Mouse (Mus musculus) MEL (cell line): ENCODE measurements around the gene Tmem98.

Source experiments
- E2F4 ChIP-seq: IDR thresholded peaks from 2 replicates; pipeline ENCODE4 v1.6.1; 2011; ENCODE audit warnings: low read depth, low read length, improper control_type of control experiment, borderline replicate concordance
- POLR2AphosphoS5 ChIP-seq: IDR thresholded peaks from 2 replicates; pipeline ENCODE4 v1.6.1; 2012; ENCODE audit warnings: low read depth, borderline replicate concordance, mild to moderate bottlenecking, inconsistent platforms, low read length, moderate library complexity, mixed read lengths
- TBP ChIP-seq: IDR thresholded peaks from 2 replicates; pipeline ENCODE4 v1.8.0; 2011; ENCODE audit warnings: low read depth, low read length, improper control_type of control experiment
- ZKSCAN1 ChIP-seq: IDR thresholded peaks from 2 replicates; pipeline ENCODE4 v1.6.1; 2012; ENCODE audit warnings: low read depth, mild to moderate bottlenecking, inconsistent platforms, low read length, improper control_type of control experiment, moderate library complexity

DNA sequence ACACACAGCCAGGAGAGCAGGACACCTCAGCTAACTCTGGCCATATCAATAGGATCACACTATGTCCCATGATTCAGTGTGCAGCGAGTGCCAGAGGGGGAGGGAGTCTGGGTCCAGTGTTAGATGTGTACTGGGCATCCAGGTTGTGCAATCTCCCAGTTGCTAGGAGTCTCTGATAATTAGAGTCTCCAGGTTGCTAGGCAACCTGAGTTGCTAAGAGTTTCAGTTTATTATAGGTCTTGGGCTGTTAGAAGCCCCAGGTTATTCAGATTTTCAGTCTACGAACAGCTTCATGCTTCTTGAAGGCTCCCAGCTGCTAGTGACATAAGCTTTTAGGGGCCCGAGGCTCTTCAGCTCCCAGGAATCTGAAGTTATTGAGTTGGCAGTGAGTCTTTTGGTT is 43.0 kb downstream of the Tmem98 start:
- no peak for TF ChIP-seq POLR2AphosphoS5
- no peak for TF ChIP-seq E2F4
- no peak for TF ChIP-seq ZKSCAN1
- no peak for TF ChIP-seq TBP
